35 mouse cellular contexts compared by ENCODE assay signal in the genomic region with DNA sequence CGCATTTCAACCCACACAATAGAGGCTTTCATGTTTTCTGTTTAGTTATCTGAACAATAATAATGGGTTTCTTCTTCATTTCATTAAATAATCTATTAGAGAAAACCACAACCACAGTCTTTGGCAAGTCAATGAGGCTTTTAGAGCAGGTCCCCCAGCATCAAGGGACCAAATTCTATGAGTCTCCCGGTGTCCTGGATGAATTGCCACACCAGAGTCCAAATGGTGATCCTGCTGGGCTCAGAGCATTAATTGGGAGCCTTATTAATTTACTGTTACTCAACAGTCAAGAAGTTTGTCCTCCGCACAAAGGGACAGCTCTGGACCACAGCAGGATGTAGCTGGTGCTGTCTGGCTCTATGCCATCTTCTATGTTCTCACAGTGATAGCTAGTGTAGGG.
"Had no signal": no experiment of that assay in that cellular context is flagged by ENCODE, and none has a peak within 500 bp of the region (broad histone marks: within the 10 kb centered on the region; RNA-seq: fewer than 3 reads in every experiment).

No protein-coding gene starts in this region.

- H3K9me3 ChIP-seq: heart, embryonic 12.5 days; heart, embryonic 15.5 days; hindbrain, embryonic 10.5 days; hindbrain, embryonic 12.5 days; hindbrain, embryonic 13.5 days; hindbrain, embryonic 15.5 days; intestine, embryonic 15.5 days; kidney, embryonic 15.5 days had no signal

- H3K27ac ChIP-seq: heart, embryonic 13.5 days; heart, embryonic 15.5 days; hindbrain, embryonic 10.5 days; hindbrain, embryonic 12.5 days; hindbrain, embryonic 13.5 days; hindbrain, embryonic 14.5 days; hindbrain, embryonic 15.5 days; hindbrain, postnatal 0 days; intestine, embryonic 15.5 days; kidney, embryonic 15.5 days; kidney, postnatal 0 days; layer of hippocampus, adult 2 months; left cerebral cortex, adult 2 months had no signal

- ATAC-seq: hindbrain, embryonic 16.5 days; hindbrain, postnatal 0 days; inflammation-experienced regulatory T-cells, adult 6 months; intestine, embryonic 15.5 days; intestine, embryonic 16.5 days; intestine, postnatal 0 days had no signal

- DNase-seq: heart, postnatal 10 days; heart, postnatal 14 days; heart, postnatal 36 days; heart, postnatal 4 days; kidney, adult 11 months; kidney, adult 18-20 months; kidney, adult 2 months; kidney, adult 8-10 months; kidney, adult 9 months; kidney, postnatal 10 days; kidney, postnatal 14 days; kidney, postnatal 25 days; kidney, postnatal 36 days; kidney, postnatal 4 days; layer of hippocampus, adult 9-11 months; layer of hippocampus, postnatal 36 days had no signal

- H3K4me1 ChIP-seq: heart, embryonic 12.5 days; heart, embryonic 13.5 days; heart, embryonic 15.5 days; hindbrain, embryonic 10.5 days; hindbrain, embryonic 12.5 days; hindbrain, embryonic 13.5 days; hindbrain, embryonic 15.5 days; intestine, embryonic 15.5 days; kidney, embryonic 15.5 days had no signal

- H3K9ac ChIP-seq: heart, embryonic 12.5 days; heart, embryonic 13.5 days; heart, embryonic 15.5 days; hindbrain, embryonic 12.5 days; hindbrain, embryonic 13.5 days; hindbrain, embryonic 14.5 days; hindbrain, embryonic 15.5 days; intestine, embryonic 15.5 days; kidney, embryonic 15.5 days had no signal

- H3K4me3 ChIP-seq: heart, embryonic 12.5 days; heart, embryonic 13.5 days; heart, embryonic 15.5 days; hindbrain, embryonic 10.5 days; hindbrain, embryonic 12.5 days; hindbrain, embryonic 13.5 days; hindbrain, embryonic 15.5 days; intestine, embryonic 15.5 days; kidney, embryonic 15.5 days; layer of hippocampus, adult 2 months; left cerebral cortex, adult 2 months had no signal

- H3K4me2 ChIP-seq: heart, embryonic 11.5 days; heart, embryonic 12.5 days; heart, embryonic 13.5 days; heart, embryonic 15.5 days; hindbrain, embryonic 12.5 days; hindbrain, embryonic 13.5 days; hindbrain, embryonic 14.5 days; hindbrain, embryonic 15.5 days; intestine, embryonic 15.5 days; kidney, embryonic 15.5 days had no signal

- H3K36me3 ChIP-seq: heart, embryonic 12.5 days; heart, embryonic 13.5 days; heart, embryonic 15.5 days; hindbrain, embryonic 10.5 days; hindbrain, embryonic 12.5 days; hindbrain, embryonic 13.5 days; hindbrain, embryonic 15.5 days; intestine, embryonic 15.5 days; kidney, embryonic 15.5 days had no signal

- H3K27me3 ChIP-seq: heart, embryonic 12.5 days; heart, embryonic 13.5 days; heart, embryonic 15.5 days; hindbrain, embryonic 12.5 days; hindbrain, embryonic 13.5 days; hindbrain, embryonic 15.5 days; intestine, embryonic 15.5 days; kidney, embryonic 15.5 days had no signal
